Mouse (Mus musculus): Measurements from ENCODE around the gene Taf10. TPM values are rescaled to one million over a fixed set of nuclear protein-coding genes. Genes with fewer than 3 reads are reported as not detected.
"Not testable (repeated sequence)": the region's sequence is repeated elsewhere in the genome, so short reads cannot be mapped to it uniquely, and the experiment has no call there.

Taf10 gene
- polyA plus RNA-seq, 1 experiment from 2014 or later = 191 TPM

- Histone ChIP-seq H3K9ac (ENCODE audit: low read length) (no peak overlapping the region), H3K4me3 (ENCODE audit: low read depth, low read length) (no peak overlapping the region), H3K36me3 (ENCODE audit: control insufficient read depth, insufficient read depth, low read length) (peaks cover 44% of the 10 kb centered on the region), H3K4me1 (ENCODE audit: control insufficient read depth, insufficient read depth, low read length) (0 out of 2 replicates have a peak, but pooled peaks cover 3% of the 10 kb centered on the region), H3K27me3 (ENCODE audit: control insufficient read depth, insufficient read depth, low read length) (peaks cover 23% of the 10 kb centered on the region), H3K4me2 (ENCODE audit: low read depth) (no peak overlapping the region), H3K27ac (ENCODE audit: low read depth, low read length) (no peak overlapping the region), H3K9me3 (ENCODE audit: control insufficient read depth, low read length) (no peaks in the 10 kb centered on the region)
- DNase-seq (ENCODE audit: low spot score) (no peak), ATAC-seq (ENCODE audit: insufficient read depth, low FRiP score, low TSS enrichment) (no peak)
- WGBS = 19% methylated on average over 55 of the region's 55 CpGs
These were observed 18.5 kb upstream of the Taf10 start for GRCm38 (mm10) chr7:105762517-105763270.

GRCm38 (mm10) chr7:105761813-105762484 is 17.8 kb upstream of the Taf10 start:
- no peaks in the 10 kb centered on the region for H3K4me1 ChIP-seq (ENCODE audit: control insufficient read depth, insufficient read depth, low read length)
- no peaks in the 10 kb centered on the region for H3K9me3 ChIP-seq (ENCODE audit: control insufficient read depth, low read length)
- no peak overlapping the region for H3K4me2 ChIP-seq (ENCODE audit: low read depth)
- H3K36me3 ChIP-seq (ENCODE audit: control insufficient read depth, insufficient read depth, low read length) = peaks cover 50% of the 10 kb centered on the region
- ATAC-seq (ENCODE audit: insufficient read depth, low FRiP score, low TSS enrichment) (0 out of 2 replicates have a peak, but pooled peaks have one; percentile 11), DNase-seq (ENCODE audit: low spot score) (peak; percentile 19)
- H3K27me3 ChIP-seq (ENCODE audit: control insufficient read depth, insufficient read depth, low read length) = peaks cover 23% of the 10 kb centered on the region
- H3K4me3 ChIP-seq (ENCODE audit: low read depth, low read length) = no peak overlapping the region
- WGBS = 18% methylated on average over 43 of the region's 51 CpGs
- H3K27ac ChIP-seq (ENCODE audit: low read depth, low read length) = no peak overlapping the region
- no peak overlapping the region for H3K9ac ChIP-seq (ENCODE audit: low read length)

DNA sequence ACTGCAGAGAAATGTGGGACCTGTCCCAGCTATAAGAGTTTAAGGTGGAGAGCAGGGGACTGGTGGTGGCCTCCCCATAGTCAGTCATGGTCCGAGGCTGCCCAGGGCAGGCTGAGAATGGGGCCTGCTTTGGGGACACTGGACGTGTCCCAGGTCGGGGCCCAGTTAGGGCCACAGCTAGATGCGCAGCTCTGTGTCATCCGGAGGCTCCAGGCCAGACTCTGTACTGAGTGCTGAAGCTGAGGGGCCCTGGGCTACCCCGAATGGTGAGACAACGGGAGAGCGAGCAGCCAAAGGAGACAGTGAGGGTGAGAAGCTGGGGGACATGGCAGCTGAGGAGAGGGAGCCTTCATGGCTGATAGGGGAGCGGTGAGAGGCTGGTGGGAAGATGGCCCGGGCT is 9.1 kb upstream of the Taf10 start:
- no peak overlapping the region for H3K9ac ChIP-seq (ENCODE audit: low read length)
- no peaks in the 10 kb centered on the region for H3K27me3 ChIP-seq (ENCODE audit: control insufficient read depth, insufficient read depth, low read length)
- H3K27ac ChIP-seq (ENCODE audit: low read depth, low read length) = no peak overlapping the region
- H3K4me1 ChIP-seq (ENCODE audit: control insufficient read depth, insufficient read depth, low read length) = peaks cover 3% of the 10 kb centered on the region; the same call in 1 of the 2 replicates
- H3K36me3 ChIP-seq (ENCODE audit: control insufficient read depth, insufficient read depth, low read length) = peaks cover 35% of the 10 kb centered on the region
- 88% methylated on average over 10 of the region's 10 CpGs for WGBS
- no peak for ATAC-seq (ENCODE audit: insufficient read depth, low FRiP score, low TSS enrichment)
- H3K4me3 ChIP-seq (ENCODE audit: low read depth, low read length) = no peak overlapping the region
- DNase-seq (ENCODE audit: low spot score) = no peak
- H3K4me2 ChIP-seq (ENCODE audit: low read depth) = no peak overlapping the region
- H3K9me3 ChIP-seq (ENCODE audit: control insufficient read depth, low read length) = no peaks in the 10 kb centered on the region

- Histone ChIP-seq H3K9ac (ENCODE audit: low read length) (no peak overlapping the region), H3K4me1 (ENCODE audit: control insufficient read depth, insufficient read depth, low read length) (peaks cover 3% of the 10 kb centered on the region; the same call in 1 of the 2 replicates), H3K27ac (ENCODE audit: low read depth, low read length) (no peak overlapping the region), H3K9me3 (ENCODE audit: control insufficient read depth, low read length) (no peaks in the 10 kb centered on the region), H3K27me3 (ENCODE audit: control insufficient read depth, insufficient read depth, low read length) (no peaks in the 10 kb centered on the region), H3K4me2 (ENCODE audit: low read depth) (no peak overlapping the region), H3K4me3 (ENCODE audit: low read depth, low read length) (no peak overlapping the region), H3K36me3 (ENCODE audit: control insufficient read depth, insufficient read depth, low read length) (peaks cover 30% of the 10 kb centered on the region)
- DNase-seq (ENCODE audit: low spot score) (no peak), ATAC-seq (ENCODE audit: insufficient read depth, low FRiP score, low TSS enrichment) (no peak; the same call in 1 of the 2 replicates)
- 84% methylated on average over 2 of the region's 2 CpGs for WGBS
These were observed 8.6 kb upstream of the Taf10 start for GRCm38 (mm10) chr7:105752716-105753115.

DNA sequence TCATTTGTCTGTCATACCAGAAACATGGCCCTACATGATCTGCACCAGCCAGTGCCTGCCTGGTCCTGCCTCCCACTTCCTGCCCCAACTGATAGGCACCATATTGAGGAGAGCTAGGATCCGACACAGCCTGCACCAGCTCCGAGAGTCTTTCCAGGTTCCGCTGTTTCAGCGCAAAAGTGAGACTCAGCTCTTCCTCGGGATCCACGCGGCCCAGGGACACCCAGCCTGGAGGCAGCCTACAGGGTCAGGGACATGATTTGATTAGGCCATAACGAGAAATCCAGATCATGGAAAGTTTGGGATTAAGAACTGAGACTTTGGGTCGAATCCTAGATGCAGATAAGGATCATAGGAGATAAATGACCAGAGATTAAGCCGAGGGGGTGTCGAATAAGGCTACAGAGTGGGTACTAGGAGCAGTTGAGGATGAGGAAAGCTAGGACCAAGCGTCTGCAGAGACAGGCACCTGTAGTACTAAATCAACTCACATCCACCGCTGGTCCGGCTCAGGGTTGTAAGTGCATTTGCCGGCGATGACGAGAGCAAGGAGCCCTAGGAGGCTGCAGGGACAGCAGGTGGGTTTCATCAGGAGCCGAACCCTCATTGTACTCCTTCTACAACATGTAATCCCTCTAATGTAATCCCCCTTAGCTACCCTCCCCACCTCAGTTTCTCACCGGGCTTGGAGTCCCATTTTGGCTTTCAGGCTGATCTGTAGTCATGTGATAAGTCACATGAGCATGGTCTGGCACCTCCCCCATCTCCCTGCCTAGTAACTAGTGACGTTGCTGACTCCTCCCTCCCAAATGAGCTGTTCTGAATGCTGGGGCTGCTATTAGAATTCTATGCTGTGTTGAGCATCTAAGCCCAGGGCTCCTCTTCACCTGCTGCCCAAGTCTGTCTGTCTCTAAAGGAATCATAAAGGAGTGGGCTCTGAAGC is 7.6 kb upstream of the Taf10 start, which contains the start of gene Tpp1:
Tpp1 (minus strand) TSS at position 745 of the 943 bp plus-strand sequence.
- Histone ChIP-seq H3K9ac (ENCODE audit: low read length) (peak within 1 kb of the TSS; percentile 68), H3K9me3 (ENCODE audit: control insufficient read depth, low read length) (no peaks in the 10 kb centered on the region), H3K4me2 (ENCODE audit: low read depth) (peak within 1 kb of the TSS; percentile 69), H3K27me3 (ENCODE audit: control insufficient read depth, insufficient read depth, low read length) (no peaks in the 10 kb centered on the region), H3K36me3 (ENCODE audit: control insufficient read depth, insufficient read depth, low read length) (peaks cover 28% of the 10 kb centered on the region), H3K27ac (ENCODE audit: low read depth, low read length) (no peak within 1 kb of the TSS), H3K4me1 (ENCODE audit: control insufficient read depth, insufficient read depth, low read length) (peaks cover 3% of the 10 kb centered on the region; the same call in 1 of the 2 replicates), H3K4me3 (ENCODE audit: low read depth, low read length) (peak within 1 kb of the TSS; percentile 55)
- DNase-seq (ENCODE audit: low spot score) = peak; percentile 85
- 24% methylated on average over 20 of the region's 20 CpGs for WGBS
- ATAC-seq (ENCODE audit: insufficient read depth, low FRiP score, low TSS enrichment) = peak; percentile 95

- Histone ChIP-seq H3K27me3 (ENCODE audit: control insufficient read depth, insufficient read depth, low read length) (no peaks in the 10 kb centered on the region), H3K9me3 (ENCODE audit: control insufficient read depth, low read length) (no peaks in the 10 kb centered on the region), H3K4me1 (ENCODE audit: control insufficient read depth, insufficient read depth, low read length) (peaks cover 10% of the 10 kb centered on the region), H3K9ac (ENCODE audit: low read length) (no peak overlapping the region), H3K27ac (ENCODE audit: low read depth, low read length) (no peak overlapping the region), H3K36me3 (ENCODE audit: control insufficient read depth, insufficient read depth, low read length) (peaks cover 5% of the 10 kb centered on the region), H3K4me2 (ENCODE audit: low read depth) (no peak overlapping the region), H3K4me3 (ENCODE audit: low read depth, low read length) (no peak overlapping the region)
- DNase-seq (ENCODE audit: low spot score) (no peak), ATAC-seq (ENCODE audit: insufficient read depth, low FRiP score, low TSS enrichment) (no peak)
- 82% methylated on average over 2 of the region's 2 CpGs for WGBS
These were observed 3.6 kb upstream of the Taf10 start for GRCm38 (mm10) chr7:105747776-105748175.

- H3K4me1 ChIP-seq (ENCODE audit: control insufficient read depth, insufficient read depth, low read length); H3K27me3 ChIP-seq (ENCODE audit: control insufficient read depth, insufficient read depth, low read length); H3K36me3 ChIP-seq (ENCODE audit: control insufficient read depth, insufficient read depth, low read length); DNase-seq (ENCODE audit: low spot score); H3K9me3 ChIP-seq (ENCODE audit: control insufficient read depth, low read length); H3K27ac ChIP-seq (ENCODE audit: low read depth, low read length); ATAC-seq (ENCODE audit: insufficient read depth, low FRiP score, low TSS enrichment): not testable (repeated sequence)
- 49% methylated on average over 15 of the region's 20 CpGs for WGBS
- peak overlapping the region; percentile 98 for H3K4me3 ChIP-seq (ENCODE audit: low read depth, low read length)
- peak overlapping the region; percentile 86 for H3K9ac ChIP-seq (ENCODE audit: low read length)
- H3K4me2 ChIP-seq (ENCODE audit: low read depth) = peak overlapping the region; percentile 86
These were observed 775 bp downstream of the Taf10 start for GRCm38 (mm10) chr7:105743246-105743925.

All from neural tube, embryonic 11.5 days (tissue).